Mouse (Mus musculus): ENCODE data around the gene Cfap221.

The Cfap221 gene

GRCm38 (mm10) chr1:119902551-119903230 lies 94.3 kb downstream of the Cfap221 start:
- no peak for DNase-seq (ENCODE audit: low spot score in 2 of 2)

- DNase-seq (ENCODE audit: low spot score in 2 of 2): no peak
These were observed 97.6 kb downstream of the Cfap221 start for GRCm38 (mm10) chr1:119899195-119900123.

- peak in 1 of 2 experiments; percentile 26 for DNase-seq (ENCODE audit: low spot score in 2 of 2)
These were observed 102.1 kb downstream of the Cfap221 start for GRCm38 (mm10) chr1:119894936-119895335.

- DNase-seq (ENCODE audit: low spot score in 2 of 2): no peak
These were observed 103.4 kb downstream of the Cfap221 start for GRCm38 (mm10) chr1:119893600-119893999.

GRCm38 (mm10) chr1:119892933-119893332 lies 104.1 kb downstream of the Cfap221 start:
- no peak for DNase-seq (ENCODE audit: low spot score in 2 of 2)

- DNase-seq (ENCODE audit: low spot score in 2 of 2): no peak
These were observed 105.2 kb downstream of the Cfap221 start for GRCm38 (mm10) chr1:119891865-119892264.

- no peak for DNase-seq (ENCODE audit: low spot score in 2 of 2)
These were observed 105.9 kb downstream of the Cfap221 start for GRCm38 (mm10) chr1:119891149-119891548.

- no peak for DNase-seq (ENCODE audit: low spot score in 2 of 2)
These were observed 107.7 kb downstream of the Cfap221 start for GRCm38 (mm10) chr1:119889347-119889746.

GRCm38 (mm10) chr1:119886320-119886719 lies 110.7 kb downstream of the Cfap221 start:
- no peak for DNase-seq (ENCODE audit: low spot score in 2 of 2)

- no peak for DNase-seq (ENCODE audit: low spot score in 2 of 2)
These were observed 112.8 kb downstream of the Cfap221 start for GRCm38 (mm10) chr1:119884272-119884671.

- DNase-seq (ENCODE audit: low spot score in 2 of 2): peak; percentile 8 to 12
These were observed 118.1 kb downstream of the Cfap221 start for GRCm38 (mm10) chr1:119878909-119879308.

- no peak for DNase-seq (ENCODE audit: low spot score in 2 of 2)
These were observed 119.6 kb downstream of the Cfap221 start for GRCm38 (mm10) chr1:119877469-119877868.
